Mouse (Mus musculus): ENCODE measurements around the gene Cdx4. TPM values are rescaled to one million over a fixed set of nuclear protein-coding genes. Genes with fewer than 3 reads are reported as not detected.
A peak's percentile ranks its signal among the peaks of the same experiment; 100 is the strongest.

The Cdx4 gene
- polyA plus RNA-seq, 1 experiment from 2014 or later, result not detected

DNA sequence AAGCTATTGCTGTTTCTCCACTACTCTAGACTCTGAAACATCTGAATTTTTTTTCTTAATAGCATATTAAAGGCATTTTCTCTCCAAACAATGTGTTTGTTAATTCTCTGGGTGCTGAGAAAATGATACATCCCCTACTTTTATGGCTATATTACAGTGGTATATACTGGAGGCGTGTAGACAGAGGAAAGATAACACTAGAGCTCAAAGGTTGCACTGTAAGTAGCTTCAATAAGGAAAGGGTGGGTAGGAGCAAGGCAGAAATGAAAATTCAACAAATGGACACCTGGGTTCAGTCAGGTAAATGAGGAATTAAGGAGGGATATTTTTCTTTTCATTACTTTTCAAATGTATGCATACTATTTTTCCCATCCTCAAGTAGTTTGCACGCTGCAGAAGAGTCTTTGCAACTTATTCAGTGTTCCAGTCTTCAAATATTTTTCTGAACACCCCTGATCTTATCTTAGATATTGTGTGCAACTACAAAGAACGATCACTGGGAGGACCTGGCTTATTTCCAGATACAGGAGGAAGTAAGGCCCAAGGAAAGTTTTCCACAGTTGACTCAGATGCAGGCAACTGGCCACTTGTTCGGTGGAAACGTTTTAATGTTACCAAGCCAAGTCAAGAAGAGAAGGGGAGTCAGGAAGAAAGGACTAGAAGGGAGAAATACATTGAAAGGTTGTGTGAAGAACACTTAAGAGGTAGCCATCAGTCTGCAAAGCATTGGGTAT lies 10.1 kb downstream of the Cdx4 start:
- no peak overlapping the region for H3K27ac ChIP-seq
- H3K4me2 ChIP-seq, result no peak overlapping the region
- no peaks in the 10 kb centered on the region for H3K9me3 ChIP-seq
- 42% methylated on average over 5 of the region's 5 CpGs for WGBS
- peaks cover 43% of the 10 kb centered on the region for H3K27me3 ChIP-seq
- no peak for ATAC-seq (ENCODE audit: borderline replicate concordance, extremely low read depth, low FRiP score, low TSS enrichment)
- H3K9ac ChIP-seq, result no peak overlapping the region
- H3K4me1 ChIP-seq, result no peaks in the 10 kb centered on the region
- no peak overlapping the region for H3K4me3 ChIP-seq
- H3K36me3 ChIP-seq, result no peaks in the 10 kb centered on the region

DNA sequence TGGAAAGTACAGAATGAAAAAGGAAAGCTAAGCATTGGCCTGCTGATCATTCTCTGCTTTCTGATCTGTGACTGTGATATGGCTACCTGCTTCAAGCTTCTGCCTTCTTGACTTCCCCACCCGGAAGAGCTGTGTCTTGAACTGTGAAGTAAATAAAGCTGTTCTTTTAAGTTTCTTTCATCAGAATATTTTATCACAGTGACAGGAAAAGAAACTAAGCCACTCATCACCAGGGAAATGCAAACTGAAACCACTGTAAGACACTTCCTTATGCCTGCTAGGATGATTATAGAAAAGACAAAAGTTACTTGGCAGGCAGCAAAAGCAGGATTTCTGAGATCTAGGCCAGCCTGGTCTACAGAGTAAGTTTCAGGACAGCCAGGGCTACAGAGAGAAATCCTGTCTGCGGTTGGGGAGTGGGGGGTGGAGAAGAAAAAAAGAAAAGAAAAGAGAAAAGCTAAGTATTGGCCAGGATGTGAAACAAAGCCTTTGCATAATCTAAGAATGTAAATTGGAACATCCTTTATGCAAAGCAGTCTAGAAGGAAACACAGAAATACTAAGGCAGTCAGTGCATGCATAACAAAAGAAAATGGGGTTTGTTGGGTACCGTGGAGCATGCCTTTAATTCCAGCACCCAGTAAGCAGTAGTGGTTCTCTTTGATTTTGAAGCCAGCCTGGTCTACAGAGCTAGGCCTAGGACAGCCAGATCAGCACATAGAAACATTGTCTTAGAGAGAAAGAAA lies 20.3 kb downstream of the Cdx4 start:
- Histone ChIP-seq H3K9ac (no peak overlapping the region), H3K27me3 (peaks cover 14% of the 10 kb centered on the region; the same call in 1 of the 2 replicates), H3K4me1 (no peaks in the 10 kb centered on the region), H3K9me3 (no peaks in the 10 kb centered on the region), H3K27ac (no peak overlapping the region), H3K4me2 (no peak overlapping the region), H3K36me3 (no peaks in the 10 kb centered on the region), H3K4me3 (no peak overlapping the region)
- ATAC-seq (ENCODE audit: borderline replicate concordance, extremely low read depth, low FRiP score, low TSS enrichment), result no peak
- 62% methylated on average over 3 of the region's 3 CpGs for WGBS

DNA sequence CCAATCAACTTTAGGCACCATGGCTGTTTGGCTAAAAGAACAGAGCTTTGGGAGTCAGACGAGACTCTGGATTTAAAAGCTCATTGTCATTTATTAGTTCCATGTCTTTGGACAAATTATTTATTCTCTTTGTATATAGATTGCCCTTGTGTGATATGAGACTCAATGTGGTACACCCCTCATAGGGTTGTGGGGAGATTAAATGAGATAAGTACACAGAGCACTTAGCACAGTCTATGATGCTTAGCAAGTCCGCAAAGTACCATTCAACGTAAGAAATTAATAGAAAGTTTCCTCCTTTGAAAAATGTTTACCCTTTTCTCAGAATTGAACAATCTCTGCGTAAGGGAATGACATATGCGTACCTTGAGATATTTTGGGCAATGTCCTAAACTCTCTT lies 34.6 kb downstream of the Cdx4 start:
- H3K27me3 ChIP-seq, result peaks cover 53% of the 10 kb centered on the region
- peak overlapping the region; percentile 57 for H3K4me2 ChIP-seq
- H3K4me3 ChIP-seq, result peak overlapping the region; percentile 57
- no peaks in the 10 kb centered on the region for H3K4me1 ChIP-seq
- H3K27ac ChIP-seq, result no peak overlapping the region
- ATAC-seq (ENCODE audit: borderline replicate concordance, extremely low read depth, low FRiP score, low TSS enrichment), result no peak
- WGBS, result 40% methylated on average over 5 of the region's 5 CpGs
- no peaks in the 10 kb centered on the region for H3K36me3 ChIP-seq
- no peak overlapping the region for H3K9ac ChIP-seq
- no peaks in the 10 kb centered on the region for H3K9me3 ChIP-seq

DNA sequence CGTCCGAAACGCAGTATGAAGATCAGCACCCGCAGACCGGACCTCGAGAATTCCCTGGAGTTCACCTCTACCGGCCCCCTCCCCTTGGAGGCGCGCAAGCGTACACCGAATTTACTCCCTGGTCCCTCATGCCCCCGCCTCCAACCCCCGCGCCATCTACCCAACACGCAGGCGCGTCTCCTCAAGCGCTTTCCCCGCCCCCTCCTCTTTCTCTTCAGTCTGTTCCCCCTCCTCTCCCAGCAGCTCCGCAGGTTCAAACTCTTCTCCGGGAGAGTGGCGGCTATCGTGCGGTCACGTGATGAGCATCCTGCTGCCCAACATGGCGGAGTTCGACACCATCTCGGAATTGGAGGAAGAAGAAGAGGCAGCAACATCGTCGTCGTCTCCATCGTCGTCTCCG lies 35.1 kb downstream of the Cdx4 start, which contains the start of gene Chic1:
Chic1 (plus strand) TSS at position 190 of the 400 bp plus-strand sequence.
- Histone ChIP-seq H3K4me1 (no peaks in the 10 kb centered on the region), H3K9ac (peak within 1 kb of the TSS; percentile 43), H3K9me3 (no peaks in the 10 kb centered on the region), H3K27me3 (peaks cover 48% of the 10 kb centered on the region), H3K36me3 (no peaks in the 10 kb centered on the region), H3K27ac (no peak within 1 kb of the TSS), H3K4me3 (peak within 1 kb of the TSS; percentile 57), H3K4me2 (peak within 1 kb of the TSS; percentile 57)
- WGBS, result 10% methylated on average over 31 of the region's 34 CpGs
- ATAC-seq (ENCODE audit: borderline replicate concordance, extremely low read depth, low FRiP score, low TSS enrichment), result peak; percentile 90

DNA sequence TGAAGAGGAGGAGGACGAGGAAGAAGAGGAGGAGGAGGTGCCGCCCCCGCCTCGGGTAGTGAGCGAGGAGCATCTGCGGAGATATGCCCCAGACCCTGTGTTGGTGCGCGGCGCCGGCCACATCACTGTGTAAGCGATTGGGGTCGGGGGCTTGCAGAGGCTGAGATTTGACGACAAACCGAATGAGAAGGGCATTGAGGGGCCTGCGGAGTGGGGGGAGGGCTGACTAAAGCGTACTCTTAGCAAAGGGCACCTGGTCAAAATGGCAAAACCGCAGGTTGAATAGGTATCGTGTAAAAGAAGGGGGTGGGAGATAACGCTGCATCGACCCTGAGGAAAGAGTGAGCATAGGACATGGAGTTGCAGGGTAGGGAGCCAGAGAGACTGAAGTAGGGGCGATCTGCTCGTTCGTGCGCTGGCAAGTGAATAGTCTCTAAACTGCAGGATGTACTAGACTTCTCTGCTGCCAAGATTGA lies 35.6 kb downstream of the Cdx4 start:
- Histone ChIP-seq H3K27ac (no peak overlapping the region), H3K4me2 (peak overlapping the region; percentile 57), H3K4me3 (peak overlapping the region; percentile 57), H3K9me3 (no peaks in the 10 kb centered on the region), H3K27me3 (peaks cover 47% of the 10 kb centered on the region), H3K9ac (peak overlapping the region; percentile 43), H3K4me1 (no peaks in the 10 kb centered on the region), H3K36me3 (no peaks in the 10 kb centered on the region)
- 10% methylated on average over 24 of the region's 24 CpGs for WGBS
- ATAC-seq (ENCODE audit: borderline replicate concordance, extremely low read depth, low FRiP score, low TSS enrichment), result peak; percentile 82

DNA sequence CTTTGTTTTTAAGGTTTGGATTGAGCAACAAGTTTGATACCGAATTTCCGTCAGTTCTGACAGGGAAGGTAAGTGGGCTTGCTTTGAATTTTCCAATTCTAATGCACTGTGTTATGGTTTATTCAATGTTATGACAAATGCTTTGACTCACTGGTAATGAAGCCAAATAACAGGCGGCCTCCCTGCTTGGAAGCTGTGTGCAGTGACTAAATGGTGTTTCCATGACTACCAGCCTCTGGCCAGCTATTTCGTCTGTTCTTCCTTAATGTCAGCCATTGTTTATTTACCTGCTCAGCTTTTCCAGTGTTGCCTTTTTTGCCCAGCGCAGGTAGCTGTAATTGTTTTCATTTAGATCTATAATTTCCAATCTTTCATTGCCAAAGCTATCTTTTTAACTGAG lies 45.0 kb downstream of the Cdx4 start:
- WGBS, result 55% methylated on average over 5 of the region's 5 CpGs
- Histone ChIP-seq H3K4me3 (no peak overlapping the region), H3K27me3 (peaks cover 14% of the 10 kb centered on the region; the same call in 1 of the 2 replicates), H3K9me3 (no peaks in the 10 kb centered on the region), H3K9ac (no peak overlapping the region), H3K4me1 (no peaks in the 10 kb centered on the region), H3K4me2 (no peak overlapping the region), H3K36me3 (no peaks in the 10 kb centered on the region), H3K27ac (no peak overlapping the region)
- no peak for ATAC-seq (ENCODE audit: borderline replicate concordance, extremely low read depth, low FRiP score, low TSS enrichment)

DNA sequence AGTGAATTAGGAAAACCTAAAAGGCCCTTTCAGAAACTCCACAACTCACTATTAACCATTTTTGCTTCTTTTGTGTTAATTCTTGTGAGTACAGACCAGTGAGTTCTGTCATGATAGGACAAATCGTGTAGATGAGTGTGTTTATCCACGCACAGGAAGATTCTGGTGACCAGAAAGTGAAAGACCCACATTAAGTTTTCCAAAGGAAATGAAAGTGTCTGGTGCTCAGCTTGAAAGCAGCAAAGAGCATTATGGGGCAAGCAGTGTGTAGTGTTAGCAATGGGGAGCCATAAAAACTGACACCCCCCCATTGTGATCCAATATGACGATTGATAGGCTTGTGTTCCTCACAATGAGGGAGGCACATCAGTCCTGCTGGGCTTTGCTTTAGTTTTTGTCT lies 47.5 kb downstream of the Cdx4 start:
- 69% methylated on average over 3 of the region's 3 CpGs for WGBS

DNA sequence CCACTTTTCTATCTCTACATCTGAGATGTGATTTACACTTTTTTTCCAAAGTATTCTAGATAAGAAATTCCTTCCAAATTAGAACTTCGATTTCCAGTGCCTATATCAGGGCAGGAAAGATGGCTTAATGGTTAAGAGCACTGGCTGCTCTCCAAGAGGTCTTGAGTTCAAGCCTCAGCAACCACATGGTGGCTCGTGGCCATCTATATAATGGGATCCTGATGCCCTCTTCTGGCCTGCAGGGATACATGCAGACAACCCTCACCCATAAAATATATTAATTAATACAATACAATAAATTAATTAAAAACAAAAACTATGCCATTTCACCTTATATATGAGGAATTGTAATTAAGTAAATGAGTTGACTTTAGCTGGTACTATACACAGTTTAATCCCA lies 50.0 kb downstream of the Cdx4 start:
- H3K27me3 ChIP-seq, result peaks cover 15% of the 10 kb centered on the region

More for the DNA sequence above, 47.5 kb downstream of the Cdx4 start:
- H3K4me1 ChIP-seq, result no peaks in the 10 kb centered on the region
- no peak overlapping the region for H3K27ac ChIP-seq
- no peak overlapping the region for H3K4me3 ChIP-seq
- peaks cover 18% of the 10 kb centered on the region for H3K27me3 ChIP-seq
- ATAC-seq (ENCODE audit: borderline replicate concordance, extremely low read depth, low FRiP score, low TSS enrichment), result no peak
- no peaks in the 10 kb centered on the region for H3K9me3 ChIP-seq
- no peak overlapping the region for H3K4me2 ChIP-seq
- no peak overlapping the region for H3K9ac ChIP-seq
- no peaks in the 10 kb centered on the region for H3K36me3 ChIP-seq

DNA sequence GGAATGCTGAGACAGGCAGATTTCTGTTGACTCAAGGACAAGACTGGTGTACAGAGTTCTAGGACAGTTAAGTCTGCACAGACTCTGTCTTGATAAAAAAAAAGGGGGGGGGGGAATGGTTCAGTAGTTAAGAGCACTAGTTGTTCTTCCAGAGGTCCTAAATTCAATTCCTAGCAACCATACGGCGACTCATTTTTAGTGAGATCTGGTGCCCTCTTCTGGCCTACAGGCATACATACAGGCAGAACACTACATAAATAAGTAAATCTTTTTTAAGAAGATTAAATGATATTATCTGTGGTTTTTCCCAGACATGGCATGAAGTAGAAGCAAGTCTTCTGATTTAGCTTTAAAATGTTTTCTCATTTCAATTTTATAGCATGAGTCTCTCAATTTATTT lies 50.4 kb downstream of the Cdx4 start:
- Histone ChIP-seq H3K27ac (no peak overlapping the region), H3K9me3 (no peaks in the 10 kb centered on the region), H3K4me2 (no peak overlapping the region), H3K4me3 (no peak overlapping the region), H3K36me3 (no peaks in the 10 kb centered on the region), H3K27me3 (peaks cover 15% of the 10 kb centered on the region), H3K9ac (no peak overlapping the region), H3K4me1 (no peaks in the 10 kb centered on the region)
- ATAC-seq (ENCODE audit: borderline replicate concordance, extremely low read depth, low FRiP score, low TSS enrichment), result no peak
- WGBS, result 41% methylated on average over 2 of the region's 2 CpGs

More for the DNA sequence above, 50.0 kb downstream of the Cdx4 start:
- Histone ChIP-seq H3K4me2 (no peak overlapping the region), H3K9ac (no peak overlapping the region), H3K36me3 (no peaks in the 10 kb centered on the region), H3K27ac (no peak overlapping the region), H3K9me3 (no peaks in the 10 kb centered on the region), H3K4me3 (no peak overlapping the region), H3K4me1 (no peaks in the 10 kb centered on the region)
- WGBS, result 50% methylated on average over 2 of the region's 2 CpGs
- ATAC-seq (ENCODE audit: borderline replicate concordance, extremely low read depth, low FRiP score, low TSS enrichment), result no peak

DNA sequence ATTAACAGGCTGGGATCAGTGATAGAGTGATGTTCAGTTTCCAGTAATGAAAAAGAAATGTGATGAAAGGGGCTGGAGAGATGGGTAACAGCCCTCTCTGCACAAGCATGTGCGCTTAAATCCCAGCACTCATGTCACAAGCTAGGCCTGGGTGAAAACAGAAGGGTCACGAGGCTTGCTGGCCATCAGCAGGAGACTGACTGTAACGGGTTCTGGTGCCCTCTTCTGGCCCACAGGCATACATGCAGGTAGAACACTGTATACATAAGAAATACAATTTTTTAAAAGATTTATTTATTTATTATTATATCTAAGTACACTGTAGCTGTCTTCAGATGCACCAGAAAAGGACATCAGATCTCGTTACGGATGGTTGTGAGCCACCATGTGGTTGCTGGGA lies 53.1 kb downstream of the Cdx4 start:
- Histone ChIP-seq H3K36me3 (no peaks in the 10 kb centered on the region), H3K4me3 (no peak overlapping the region), H3K9ac (no peak overlapping the region), H3K4me2 (no peak overlapping the region), H3K4me1 (no peaks in the 10 kb centered on the region), H3K27me3 (peaks cover 14% of the 10 kb centered on the region), H3K27ac (no peak overlapping the region), H3K9me3 (no peaks in the 10 kb centered on the region)
- no peak for ATAC-seq (ENCODE audit: borderline replicate concordance, extremely low read depth, low FRiP score, low TSS enrichment)
- WGBS, result 60% methylated on average over 5 of the region's 5 CpGs
